Mouse (Mus musculus) liver, embryonic 14.5 days (tissue): ENCODE results near the gene Poc5. TPM values are rescaled to one million over a fixed set of nuclear protein-coding genes. Genes with fewer than 3 reads are reported as not detected.

Experiments
- ATAC-seq: fragments of 200-750 bp; cut with Nextera tagmentation; 2 replicates; pipeline ENCODE4 v1.8.0; 2017; ENCODE audit warnings: moderate number of reproducible peaks, mild to moderate bottlenecking, moderate library complexity; ENCODE audit not compliant: insufficient read depth
- DNase-seq, 3 experiments: peaks; one replicate each; pipeline ENCODE4 v3.0.0-alpha.2; 2012 to 2013; ENCODE audit warnings: low read depth in 3 of 3, low spot score in 3 of 3
- H3K27ac ChIP-seq: fragments of 300-500 bp; sonication (generic); 2 replicates; pipeline ENCODE4 v1.5.1; 2014; ENCODE audit warnings: moderate library complexity, mild to moderate bottlenecking, control low read depth, inconsistent platforms
- H3K27me3 ChIP-seq: fragments of 300-500 bp; sonication (generic); 2 replicates; pipeline ENCODE4 v1.6.1; 2014; ENCODE audit warnings: mild to moderate bottlenecking, low read length, moderate library complexity; ENCODE audit not compliant: control insufficient read depth, insufficient read depth
- H3K36me3 ChIP-seq: fragments of 300-500 bp; sonication (generic); replicated peaks from 2 replicates; pipeline ENCODE4 v1.6.1; 2014; ENCODE audit warnings: low read depth; ENCODE audit not compliant: control insufficient read depth, insufficient read depth
- H3K4me1 ChIP-seq, 2 experiments: fragments of 200-500 bp in 1 of 2; fragments of 300-500 bp in 1 of 2; sonication (generic) in 1 of 2; replicated peaks; 2 replicates each; pipeline ENCODE4 v1.6.1; 2012 to 2014; ENCODE audit warnings: antibody characterized with exemption in 1 of 2, inconsistent platforms in 1 of 2, low read length in 1 of 2; ENCODE audit not compliant: control insufficient read depth in 2 of 2, insufficient read depth in 2 of 2
- H3K4me2 ChIP-seq: fragments of 300-500 bp; sonication (generic); 2 replicates; pipeline ENCODE4 v1.6.1; 2014; ENCODE audit warnings: low read depth, mild to moderate bottlenecking, control low read depth, moderate library complexity
- H3K4me3 ChIP-seq, 2 experiments: fragments of 200-500 bp in 1 of 2; fragments of 300-500 bp in 1 of 2; sonication (generic) in 1 of 2; 2 replicates each; pipeline ENCODE4 v1.5.1; 2012 to 2014; ENCODE audit warnings: low read depth in 2 of 2, low read length in 2 of 2, mild to moderate bottlenecking in 2 of 2, control low read depth in 1 of 2, inconsistent platforms in 1 of 2, moderate library complexity in 1 of 2; ENCODE audit not compliant: insufficient read depth in 1 of 2
- H3K9ac ChIP-seq: fragments of 300-500 bp; sonication (generic); replicated peaks from 2 replicates; pipeline ENCODE4 v1.6.1; 2014; ENCODE audit warnings: mild to moderate bottlenecking, control low read depth, moderate library complexity
- H3K9me3 ChIP-seq: fragments of 300-500 bp; sonication (generic); 2 replicates; pipeline ENCODE4 v1.6.1; 2016; ENCODE audit warnings: low read length, mixed read lengths; ENCODE audit not compliant: control insufficient read depth
- CTCF ChIP-seq: IDR thresholded peaks from 2 replicates; pipeline ENCODE4 v1.5.1; 2016; ENCODE audit warnings: antibody characterized with exemption, low read depth, control low read depth
- EP300 ChIP-seq: IDR thresholded peaks from 2 replicates; pipeline ENCODE4 v1.6.1; 2016; ENCODE audit warnings: antibody characterized with exemption, low read depth
- WGBS: fragments of 180-500 bp; shearing (Covaris S2); extraction: QIAGEN DNeasy Blood & Tissue Kit; methylation state at CpG from one replicate; pipeline ENCODE4 v1.1.7; 2014; ENCODE audit not compliant: insufficient replicate concordance; 5-methylcytosine and 5-hydroxymethylcytosine counted together
- polyA plus RNA-seq, 2 experiments: library from polyadenylated mRNA; depleted of rRNA in 1 of 2; stranded (reverse) in 1 of 2; unstranded in 1 of 2; fragments of >200 nt; fragmentation: Nextera tagmentation in 1 of 2; extraction: Ambion mirVana in 1 of 2; gene quantifications; 2 replicates each; pipeline versions ENCODE4 v1.2.1 to v1.2.3; 2012 to 2014

Gene Poc5
- polyA plus RNA-seq, 2 experiments = 4.0 to 5.4 TPM

GRCm38 (mm10) chr13:96417261-96417813 lies 29.2 kb downstream of the Poc5 start:
- WGBS = 70% methylated on average over 5 of the region's 5 CpGs
- H3K36me3 ChIP-seq = peaks cover 16% of the 10 kb centered on the region
- H3K4me3 ChIP-seq = no peak overlapping the region

GRCm38 (mm10) chr13:96418487-96418886 lies 30.4 kb downstream of the Poc5 start:
- H3K27me3 ChIP-seq = no peaks in the 10 kb centered on the region
- H3K4me1 ChIP-seq = no peaks in the 10 kb centered on the region
- H3K36me3 ChIP-seq = peaks cover 16% of the 10 kb centered on the region
- DNase-seq (no peak), ATAC-seq (no peak)
- WGBS = 76% methylated on average over 4 of the region's 4 CpGs
- no peak overlapping the region for H3K4me2 ChIP-seq
- TF ChIP-seq EP300 = no peak
- TF ChIP-seq CTCF = no peak
- no peak overlapping the region for H3K4me3 ChIP-seq
- H3K9me3 ChIP-seq = no peaks in the 10 kb centered on the region
- H3K27ac ChIP-seq = no peak overlapping the region
- no peak overlapping the region for H3K9ac ChIP-seq

More at GRCm38 (mm10) chr13:96417261-96417813, 29.2 kb downstream of the Poc5 start:
- Histone ChIP-seq H3K9me3 (no peaks in the 10 kb centered on the region), H3K9ac (no peak overlapping the region), H3K4me2 (no peak overlapping the region), H3K27ac (no peak overlapping the region), H3K4me1 (no peaks in the 10 kb centered on the region), H3K27me3 (no peaks in the 10 kb centered on the region)
- TF ChIP-seq CTCF (no peak), EP300 (no peak)
- no peak for ATAC-seq
- DNase-seq = no peak

- no peak overlapping the region for H3K4me3 ChIP-seq
- no peaks in the 10 kb centered on the region for H3K36me3 ChIP-seq
- no peaks in the 10 kb centered on the region for H3K9me3 ChIP-seq
- no peak for ATAC-seq
- no peak overlapping the region for H3K27ac ChIP-seq
- H3K27me3 ChIP-seq = no peaks in the 10 kb centered on the region
- no peak overlapping the region for H3K9ac ChIP-seq
- DNase-seq = no peak
- TF ChIP-seq CTCF (no peak), EP300 (no peak)
- no peak overlapping the region for H3K4me2 ChIP-seq
- H3K4me1 ChIP-seq = no peaks in the 10 kb centered on the region
Observed at GRCm38 (mm10) chr13:96421230-96421629, 33.1 kb downstream of the Poc5 start.

DNA sequence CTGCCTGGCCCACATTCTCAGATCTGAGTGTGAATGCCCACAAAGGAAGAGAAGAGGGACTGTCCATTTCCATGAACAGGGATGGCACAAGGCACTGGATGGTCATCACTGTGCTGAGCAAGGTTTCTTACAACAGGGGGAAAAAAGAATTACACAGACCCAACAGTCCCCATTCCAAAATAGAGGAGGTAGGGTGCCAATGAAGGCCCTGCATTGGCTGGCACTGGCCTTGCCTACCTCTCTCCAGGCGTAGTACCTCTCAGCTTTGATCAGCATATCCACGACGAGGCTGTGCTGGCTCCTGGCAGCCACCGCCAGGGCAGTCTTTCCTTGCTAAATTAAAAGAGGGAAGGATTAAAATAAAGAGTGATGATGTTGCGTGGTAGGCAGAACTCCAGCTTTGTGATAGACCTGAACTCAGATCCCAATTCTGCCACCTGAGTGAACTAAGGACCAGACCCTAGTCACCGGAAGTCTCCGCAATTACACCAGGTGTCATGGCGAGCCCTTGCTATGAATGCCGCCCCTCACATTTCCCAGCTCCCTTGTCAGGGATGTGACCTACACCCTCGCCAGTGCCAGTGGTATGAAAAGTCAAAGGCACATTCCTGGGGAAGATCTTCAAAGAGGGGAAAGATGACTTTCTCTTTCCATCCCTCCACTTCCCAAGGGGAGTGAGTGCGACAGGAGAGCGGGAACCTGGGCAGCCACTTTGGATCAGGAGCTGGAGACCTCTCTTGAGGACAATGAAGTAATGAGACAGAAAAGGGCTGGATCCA lies 36.6 kb downstream of the Poc5 start:
- Histone ChIP-seq H3K9me3 (no peaks in the 10 kb centered on the region), H3K27ac (no peak overlapping the region), H3K36me3 (no peaks in the 10 kb centered on the region), H3K4me1 (no peaks in the 10 kb centered on the region), H3K27me3 (no peaks in the 10 kb centered on the region), H3K4me2 (no peak overlapping the region), H3K4me3 (no peak overlapping the region), H3K9ac (no peak overlapping the region)
- DNase-seq (no peak), ATAC-seq (no peak)
- no peak for TF ChIP-seq CTCF
- TF ChIP-seq EP300 = no peak
- 74% methylated on average over 12 of the region's 12 CpGs for WGBS

DNA sequence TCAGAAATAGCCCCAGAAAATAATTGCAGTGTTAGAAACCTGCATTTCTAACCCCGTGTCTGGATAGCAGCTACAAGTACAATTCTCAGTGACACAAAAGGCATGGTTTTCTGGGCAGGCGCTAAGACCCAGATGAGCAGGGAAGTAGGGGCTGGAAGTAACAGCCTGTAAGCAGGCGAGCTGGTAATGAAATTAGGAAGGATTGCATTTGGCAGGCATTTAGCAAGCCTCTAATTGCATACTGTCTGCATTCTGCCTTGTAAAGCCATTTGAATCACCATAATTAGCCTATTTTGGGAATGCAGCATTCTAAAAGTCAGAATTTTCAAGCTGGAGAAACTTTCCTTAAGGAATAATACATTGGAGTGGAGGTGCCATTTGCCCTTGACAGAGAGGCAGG lies 38.0 kb downstream of the Poc5 start:
- no peak for TF ChIP-seq EP300
- no peak for TF ChIP-seq CTCF
- Histone ChIP-seq H3K4me3 (no peak overlapping the region), H3K4me1 (no peaks in the 10 kb centered on the region), H3K27ac (no peak overlapping the region), H3K9me3 (no peaks in the 10 kb centered on the region), H3K36me3 (no peaks in the 10 kb centered on the region), H3K4me2 (no peak overlapping the region), H3K9ac (no peak overlapping the region), H3K27me3 (no peaks in the 10 kb centered on the region)
- WGBS = 45% methylated on average over 3 of the region's 3 CpGs
- ATAC-seq (no peak), DNase-seq (no peak)
